Mouse (Mus musculus) heart, adult 2 months (tissue): ENCODE measurements around the gene Foxo3.

Experiments
- CTCF ChIP-seq: fragments of 200-600 bp; IDR thresholded peaks from 2 replicates; pipeline ENCODE4 v1.8.1; 2022; ENCODE audit warnings: antibody characterized with exemption, mild to moderate bottlenecking, moderate library complexity
- EP300 ChIP-seq: fragments of 200-500 bp; IDR thresholded peaks from 2 replicates; pipeline ENCODE4 v1.6.1; 2011; ENCODE audit warnings: low read depth, low read length, control low read depth; ENCODE audit not compliant: insufficient read depth
- POLR2A ChIP-seq: fragments of 200-500 bp; IDR thresholded peaks from 2 replicates; pipeline ENCODE4 v1.6.1; 2011; ENCODE audit warnings: mild to moderate bottlenecking, low read depth, low read length, control low read depth; ENCODE audit not compliant: insufficient read depth

GRCm38 (mm10) chr10:42170889-42171347, 105.6 kb downstream of the Foxo3 start:
- TF ChIP-seq CTCF (no peak), POLR2A (peak; percentile 13; the same call in 1 of the 2 replicates), EP300 (no peak)
